Mouse (Mus musculus): ENCODE results near the gene Olfr13.
"Not testable (repeated sequence)": the region's sequence is repeated elsewhere in the genome, so short reads cannot be mapped to it uniquely, and the experiment has no call there.

Gene Olfr13

GRCm38 (mm10) chr6:43171840-43172239, at the start of gene Olfr13:
Gene Olfr13, plus strand, starts transcription at chr6:43172140.
- no peak for DNase-seq

GRCm38 (mm10) chr6:43146267-43146666, 25.7 kb upstream of the Olfr13 start, which contains the start of gene Olfr237-ps1:
Gene Olfr237-ps1, plus strand, starts transcription at chr6:43146567.
- DNase-seq = not testable (repeated sequence)

GRCm38 (mm10) chr6:43159502-43159901, 12.4 kb upstream of the Olfr13 start:
- DNase-seq = no peak

- no peak for DNase-seq
Measured at GRCm38 (mm10) chr6:43162982-43163381, 9.0 kb upstream of the Olfr13 start, which contains the start of gene Olfr437. Gene Olfr437, plus strand, starts transcription at chr6:43163282.

GRCm38 (mm10) chr6:43167246-43167645, 4.7 kb upstream of the Olfr13 start:
- no peak for DNase-seq

GRCm38 (mm10) chr6:43178129-43178528, 6.2 kb downstream of the Olfr13 start:
- DNase-seq = no peak

GRCm38 (mm10) chr6:43178584-43179501, 6.9 kb downstream of the Olfr13 start:
- no peak for DNase-seq

GRCm38 (mm10) chr6:43190986-43191385, 19.0 kb downstream of the Olfr13 start:
- DNase-seq = no peak

- DNase-seq = no peak
Measured at GRCm38 (mm10) chr6:43196781-43197180, 24.8 kb downstream of the Olfr13 start, which contains the start of gene Olfr435. Gene Olfr435, plus strand, starts transcription at chr6:43197146.

GRCm38 (mm10) chr6:43198094-43198493, 26.2 kb downstream of the Olfr13 start:
- DNase-seq = no peak

- DNase-seq = no peak
Measured at GRCm38 (mm10) chr6:43202786-43203185, 30.8 kb downstream of the Olfr13 start.

- DNase-seq = no peak
Measured at GRCm38 (mm10) chr6:43205355-43205754, 33.4 kb downstream of the Olfr13 start.

- not testable (repeated sequence) for DNase-seq
Measured at GRCm38 (mm10) chr6:43212873-43213272, 40.9 kb downstream of the Olfr13 start, which contains the start of gene Olfr434. Gene Olfr434, plus strand, starts transcription at chr6:43213021.

Measured in thymus, postnatal 25 days (tissue).